Mouse (Mus musculus): ENCODE results near the gene Top3a.
"Not testable (repeated sequence)": the region's sequence is repeated elsewhere in the genome, so short reads cannot be mapped to it uniquely, and the experiment has no call there.

Top3a gene

GRCm38 (mm10) chr11:60776829-60777740 lies at the start of gene Top3a, which contains the start of gene Smcr8:
Gene Top3a (minus strand): TSS chr11:60777365.
Gene Smcr8 (plus strand): TSS chr11:60777524.
- DNase-seq (ENCODE audit: extremely low read depth, low read depth, low spot score) = peak; percentile 83

GRCm38 (mm10) chr11:60826700-60827099 lies 49.5 kb upstream of the Top3a start:
- DNase-seq (ENCODE audit: extremely low read depth, low read depth, low spot score) = no peak

GRCm38 (mm10) chr11:60825191-60825590 lies 48.0 kb upstream of the Top3a start:
- no peak for DNase-seq (ENCODE audit: extremely low read depth, low read depth, low spot score)

- no peak for DNase-seq (ENCODE audit: extremely low read depth, low read depth, low spot score)
Measured at GRCm38 (mm10) chr11:60823771-60824170, 46.6 kb upstream of the Top3a start.

GRCm38 (mm10) chr11:60816398-60816797 lies 39.2 kb upstream of the Top3a start:
- no peak for DNase-seq (ENCODE audit: extremely low read depth, low read depth, low spot score)

- not testable (repeated sequence) for DNase-seq (ENCODE audit: extremely low read depth, low read depth, low spot score)
Measured at GRCm38 (mm10) chr11:60811618-60812017, 34.5 kb upstream of the Top3a start, which contains the start of gene Shmt1. Gene Shmt1 (minus strand): TSS chr11:60811718.

- peak; percentile 58 for DNase-seq (ENCODE audit: extremely low read depth, low read depth, low spot score)
Measured at GRCm38 (mm10) chr11:60811054-60811460, 33.9 kb upstream of the Top3a start.

GRCm38 (mm10) chr11:60810046-60810965 lies 33.1 kb upstream of the Top3a start:
- DNase-seq (ENCODE audit: extremely low read depth, low read depth, low spot score) = peak; percentile 63

- DNase-seq (ENCODE audit: extremely low read depth, low read depth, low spot score) = no peak
Measured at GRCm38 (mm10) chr11:60809546-60809945, 32.4 kb upstream of the Top3a start.

- no peak for DNase-seq (ENCODE audit: extremely low read depth, low read depth, low spot score)
Measured at GRCm38 (mm10) chr11:60808286-60809070, 31.3 kb upstream of the Top3a start.

- no peak for DNase-seq (ENCODE audit: extremely low read depth, low read depth, low spot score)
Measured at GRCm38 (mm10) chr11:60800892-60801291, 23.7 kb upstream of the Top3a start.

- no peak for DNase-seq (ENCODE audit: extremely low read depth, low read depth, low spot score)
Measured at GRCm38 (mm10) chr11:60799977-60800376, 22.8 kb upstream of the Top3a start.

GRCm38 (mm10) chr11:60796342-60796741 lies 19.2 kb upstream of the Top3a start:
- no peak for DNase-seq (ENCODE audit: extremely low read depth, low read depth, low spot score)

- DNase-seq (ENCODE audit: extremely low read depth, low read depth, low spot score) = no peak
Measured at GRCm38 (mm10) chr11:60790472-60790871, 13.3 kb upstream of the Top3a start.

- no peak for DNase-seq (ENCODE audit: extremely low read depth, low read depth, low spot score)
Measured at GRCm38 (mm10) chr11:60787595-60787994, 10.4 kb upstream of the Top3a start.

GRCm38 (mm10) chr11:60784179-60784922 lies 7.2 kb upstream of the Top3a start:
- DNase-seq (ENCODE audit: extremely low read depth, low read depth, low spot score) = no peak

- DNase-seq (ENCODE audit: extremely low read depth, low read depth, low spot score) = no peak
Measured at GRCm38 (mm10) chr11:60779673-60780189, 2.6 kb upstream of the Top3a start.

- DNase-seq (ENCODE audit: extremely low read depth, low read depth, low spot score) = no peak
Measured at GRCm38 (mm10) chr11:60777801-60778370, 721 bp upstream of the Top3a start.

- DNase-seq (ENCODE audit: extremely low read depth, low read depth, low spot score) = no peak
Measured at GRCm38 (mm10) chr11:60776107-60776828, 897 bp downstream of the Top3a start.
